Mouse (Mus musculus) heart, adult 8-10 months (tissue): ENCODE data around the gene Adarb2. TPM values are rescaled to one million over a fixed set of nuclear protein-coding genes. Genes with fewer than 3 reads are reported as not detected.

ENCODE experiments used
- DNase-seq: peaks from one replicate; pipeline ENCODE4 v3.0.0; 2022; ENCODE audit warnings: low spot score
- total RNA-seq, 4 experiments: library from RNA; stranded (reverse); gene quantifications; 2 replicates each; pipeline ENCODE4 v1.2.4; 2022

Adarb2 gene
- total RNA-seq, 4 experiments from 2014 or later: 0.06 TPM; not detected in 3

DNA sequence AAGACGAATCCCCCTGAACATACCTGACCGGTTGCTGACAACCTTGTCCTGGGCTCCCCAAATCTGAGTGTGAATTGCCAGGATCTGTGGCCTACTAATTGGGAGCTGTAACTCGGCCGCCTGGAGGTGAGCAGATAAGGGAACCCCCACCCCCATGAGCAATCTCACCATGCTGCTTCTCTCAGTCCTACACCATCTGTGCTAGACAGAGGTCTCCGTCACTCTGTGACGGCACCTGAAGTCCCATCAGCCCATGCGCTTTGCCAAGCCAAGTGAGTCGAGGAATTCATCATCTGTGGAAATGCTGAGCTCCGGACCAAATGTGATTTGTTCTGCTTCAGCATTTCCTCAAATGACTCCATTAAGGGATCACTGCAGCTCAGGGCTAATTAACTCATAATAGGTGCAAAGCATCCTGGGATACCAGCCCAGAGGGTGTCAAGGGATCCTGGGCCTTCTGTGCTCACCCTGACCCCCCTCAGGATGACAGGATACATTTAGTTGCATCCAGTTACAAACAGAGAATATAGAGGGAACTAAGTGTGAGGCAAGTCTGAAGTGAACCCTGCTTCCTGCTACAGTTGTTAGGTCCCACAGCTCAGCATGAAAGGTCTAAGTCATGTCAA lies 462.1 kb downstream of the Adarb2 start:
- no peak for DNase-seq

- no peak for DNase-seq
These were observed 474.5 kb downstream of the Adarb2 start for GRCm38 (mm10) chr13:8677174-8677573.

DNA sequence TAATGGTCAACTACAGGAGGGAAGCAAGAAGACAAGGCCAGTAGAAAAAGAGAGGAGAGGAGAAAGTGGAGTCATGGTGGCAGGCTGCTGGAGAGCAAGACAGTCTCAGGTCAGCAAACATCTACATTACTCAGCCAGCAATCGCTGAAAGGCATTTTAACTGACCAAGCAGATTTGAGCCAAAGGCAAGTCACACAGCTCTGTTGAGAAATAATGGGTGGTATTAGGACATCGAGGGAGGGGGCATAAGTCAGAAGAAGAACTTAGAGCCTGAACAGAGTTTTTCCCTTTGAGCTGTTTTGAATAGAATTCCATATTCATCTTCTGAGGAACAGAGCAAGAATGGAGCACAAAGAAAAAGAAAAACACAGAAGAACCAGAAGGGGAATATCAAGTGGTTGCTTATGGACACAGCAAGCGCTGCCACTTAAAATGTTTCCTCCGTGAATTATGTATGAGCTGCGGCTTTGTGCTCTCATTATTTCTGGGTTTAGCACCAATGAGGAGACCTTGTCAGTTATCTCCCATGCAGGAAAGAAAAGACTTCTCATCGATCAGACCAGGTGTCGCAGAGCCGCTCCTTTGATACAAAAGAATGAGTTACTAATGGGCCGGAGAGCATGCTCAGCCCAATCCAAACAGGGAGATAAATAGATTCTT lies 477.9 kb downstream of the Adarb2 start:
- DNase-seq: no peak

DNA sequence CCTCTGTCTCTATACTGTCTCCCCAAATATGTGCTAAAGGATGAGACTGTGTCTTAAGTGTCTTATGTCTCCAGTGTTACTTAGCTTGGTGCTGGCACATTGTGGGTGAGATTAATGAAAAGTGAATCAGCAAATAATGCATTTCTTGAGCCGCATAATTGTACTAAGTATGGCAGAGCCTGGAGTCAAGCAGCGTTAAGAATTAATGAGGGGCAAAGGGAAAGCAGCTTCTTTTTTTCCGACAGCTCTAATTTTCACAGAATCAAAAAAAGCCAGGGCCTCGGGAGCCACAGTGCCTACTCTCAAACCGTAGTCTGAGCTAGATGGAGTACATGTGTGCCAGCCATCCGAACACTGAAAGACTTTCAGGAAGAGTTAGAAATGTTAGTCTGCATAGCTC lies 488.8 kb downstream of the Adarb2 start:
- DNase-seq: no peak

DNA sequence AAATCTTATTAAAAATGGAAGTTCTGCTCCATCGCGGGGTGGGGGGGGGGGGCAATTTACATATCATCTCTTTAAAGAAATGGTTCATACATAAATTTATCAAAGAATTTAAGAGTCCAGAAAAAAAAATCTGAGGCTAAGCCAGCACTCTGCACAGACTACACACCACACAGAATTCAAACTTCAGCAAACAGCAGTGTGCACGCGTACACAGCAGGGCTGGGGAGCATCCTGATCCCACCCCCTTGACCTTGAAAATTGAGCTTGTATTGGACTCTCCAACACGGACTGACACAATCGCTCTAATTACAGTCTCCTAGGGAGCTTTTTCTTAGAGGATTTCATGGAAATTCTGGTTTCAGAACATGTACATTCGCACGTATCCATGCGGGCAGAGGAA lies 490.1 kb downstream of the Adarb2 start:
- DNase-seq: no peak

- no peak for DNase-seq
These were observed 495.8 kb downstream of the Adarb2 start for GRCm38 (mm10) chr13:8698451-8698850.

DNA sequence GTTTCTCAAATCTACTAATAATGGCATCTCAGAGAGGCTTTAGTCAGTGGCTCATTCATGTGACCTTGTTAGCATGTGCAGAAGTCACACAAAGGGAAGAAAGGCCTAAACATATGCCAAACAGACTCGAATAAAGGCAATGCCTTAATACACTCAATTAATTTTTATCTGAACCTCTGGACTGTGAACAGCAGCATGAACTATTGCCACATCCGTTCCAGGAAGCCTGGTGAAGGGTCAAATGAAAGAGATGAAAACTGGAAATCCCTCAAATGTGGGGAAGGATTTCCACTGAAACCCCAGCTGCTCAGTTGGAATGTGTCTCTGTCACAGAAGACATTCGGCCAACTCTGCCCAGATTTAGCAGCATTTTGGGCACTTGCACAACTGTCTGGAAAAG lies 497.2 kb downstream of the Adarb2 start:
- no peak for DNase-seq

- DNase-seq: no peak
These were observed 498.3 kb downstream of the Adarb2 start for GRCm38 (mm10) chr13:8700981-8701380.

GRCm38 (mm10) chr13:8705296-8705695 lies 502.6 kb downstream of the Adarb2 start:
- DNase-seq: no peak

GRCm38 (mm10) chr13:8713377-8713776 lies 510.7 kb downstream of the Adarb2 start:
- no peak for DNase-seq

DNA sequence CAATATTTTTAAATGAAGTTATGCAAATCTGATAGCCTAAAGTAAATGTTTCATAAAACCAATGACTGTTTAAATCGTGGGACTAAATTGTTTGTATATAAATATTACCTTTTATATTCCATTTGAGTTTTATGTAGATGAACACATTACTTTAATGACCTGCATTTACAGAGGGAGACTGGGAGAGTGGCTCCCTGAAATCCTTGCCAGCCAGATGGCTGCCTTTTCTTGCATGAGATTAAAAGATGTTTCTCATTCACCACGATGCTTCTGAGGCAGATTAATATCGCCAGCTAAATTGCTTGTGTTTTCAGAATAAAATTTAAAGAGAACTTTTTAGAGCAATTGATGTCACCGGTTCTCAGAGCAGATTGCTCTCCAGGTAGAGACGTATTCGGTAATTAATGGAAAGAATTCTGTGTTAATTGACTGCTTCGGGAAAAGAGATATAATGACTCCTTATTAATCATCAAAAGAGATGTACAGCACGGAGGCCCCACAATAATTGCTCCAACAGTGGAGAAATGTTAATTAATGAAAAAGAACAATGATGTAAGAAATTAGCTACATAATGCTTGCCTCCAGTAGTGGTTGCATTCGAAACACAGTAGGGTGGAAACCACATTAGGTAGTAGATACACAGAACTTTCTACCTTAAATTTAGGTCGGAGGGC lies 527.4 kb downstream of the Adarb2 start:
- DNase-seq: no peak

DNA sequence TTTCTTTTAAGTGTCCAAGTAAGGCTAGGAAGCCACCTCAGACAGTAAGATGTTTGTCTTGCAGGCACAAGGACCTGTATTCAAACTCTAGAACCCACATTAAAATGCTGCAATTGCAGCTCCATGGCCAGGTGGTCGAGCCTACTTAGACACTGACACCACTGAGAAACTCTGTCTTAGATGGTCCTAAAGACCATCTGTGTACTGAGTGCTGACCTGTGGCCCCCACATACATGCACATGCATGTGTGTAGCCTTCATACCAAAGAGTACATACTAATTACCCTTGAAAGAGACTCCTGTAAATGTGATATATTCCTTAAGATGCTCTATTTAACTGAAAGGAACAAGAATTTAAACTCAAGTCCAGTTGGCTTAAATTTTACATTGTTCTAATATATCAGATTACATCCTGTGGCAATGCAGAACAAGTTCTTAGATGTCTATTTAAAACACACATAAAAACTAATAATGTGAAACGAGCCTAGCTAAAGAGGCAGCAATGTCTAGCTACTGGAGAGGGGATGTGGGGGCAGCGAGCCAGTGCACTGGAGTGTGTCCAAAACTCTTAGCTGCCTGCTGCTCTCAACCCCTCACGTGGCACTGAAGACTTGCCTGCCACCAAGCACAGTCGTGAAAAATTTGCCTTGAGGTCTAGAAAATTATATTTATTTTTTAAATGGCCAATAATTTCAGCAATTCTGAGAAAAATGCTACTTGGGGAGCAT lies 534.6 kb downstream of the Adarb2 start:
- no peak for DNase-seq

- DNase-seq: no peak
These were observed 540.1 kb downstream of the Adarb2 start for GRCm38 (mm10) chr13:8742792-8743191.

- DNase-seq: peak; percentile 7
These were observed 541.9 kb downstream of the Adarb2 start for GRCm38 (mm10) chr13:8744565-8744964.

GRCm38 (mm10) chr13:8745596-8745995 lies 542.9 kb downstream of the Adarb2 start:
- DNase-seq: no peak

- DNase-seq: no peak
These were observed 546.8 kb downstream of the Adarb2 start for GRCm38 (mm10) chr13:8749451-8749850.

DNA sequence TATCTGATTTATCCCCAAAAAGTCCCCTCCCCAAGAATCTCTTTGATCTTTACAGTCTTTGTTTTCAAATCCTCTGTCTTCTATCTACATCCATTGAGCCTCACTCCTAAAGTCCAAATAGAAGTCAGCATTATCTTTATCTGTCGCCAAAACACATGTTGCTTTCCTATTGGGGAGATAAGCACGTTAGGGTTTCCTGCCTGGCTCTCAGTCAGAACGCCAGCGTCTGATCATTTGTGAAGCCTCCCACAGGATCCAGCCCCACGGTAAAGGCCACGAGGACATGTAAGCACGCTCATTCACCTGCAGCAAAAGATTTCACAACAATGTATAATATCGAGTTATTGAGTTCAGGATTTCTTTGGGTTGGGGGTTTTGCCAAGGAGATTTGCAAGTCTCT lies 558.3 kb downstream of the Adarb2 start:
- DNase-seq: no peak

- DNase-seq: no peak
These were observed 567.1 kb downstream of the Adarb2 start for GRCm38 (mm10) chr13:8769654-8770227.

- DNase-seq: no peak
These were observed 568.0 kb downstream of the Adarb2 start for GRCm38 (mm10) chr13:8770616-8771015.

DNA sequence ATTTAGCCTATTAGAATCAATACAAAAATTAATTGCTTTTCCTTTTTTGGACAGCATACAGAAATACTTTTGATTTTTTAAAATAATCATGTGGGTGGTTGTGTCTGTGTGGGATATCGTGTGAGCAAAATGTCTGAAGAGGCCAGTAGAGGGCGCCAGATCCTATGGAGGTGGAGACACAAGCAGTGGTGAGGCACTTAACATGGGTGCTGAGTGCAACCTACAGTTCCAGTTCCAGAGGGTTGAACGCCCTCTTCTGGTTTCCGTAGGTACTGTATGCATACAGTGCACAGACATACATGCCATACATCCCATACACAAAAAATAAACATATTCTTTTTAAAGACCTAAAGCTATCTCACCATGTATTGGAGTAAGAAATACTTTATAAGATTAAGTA lies 577.8 kb downstream of the Adarb2 start:
- DNase-seq: peak; percentile 22

DNA sequence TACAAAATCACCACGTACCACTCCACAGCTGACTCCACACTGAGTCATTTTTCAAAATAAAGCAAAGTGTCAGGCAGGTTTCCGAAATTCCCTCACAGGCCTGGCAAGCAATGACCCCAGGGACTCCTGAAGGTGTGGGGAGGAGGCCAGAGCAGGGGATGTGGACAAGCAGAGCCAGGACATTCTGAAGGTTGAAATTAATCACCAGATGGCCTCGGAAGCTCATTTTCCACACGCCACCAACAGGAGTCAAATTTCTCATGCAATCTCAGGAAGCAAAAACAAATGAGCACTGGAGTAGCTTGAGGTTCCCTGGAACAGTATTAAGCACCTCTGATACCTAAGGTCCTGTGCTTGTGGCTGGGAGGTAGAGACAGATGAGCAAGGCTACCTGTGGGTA lies 580.0 kb downstream of the Adarb2 start:
- DNase-seq: no peak

GRCm38 (mm10) chr13:8783686-8784307 lies 581.1 kb downstream of the Adarb2 start:
- DNase-seq: no peak
